Mouse (Mus musculus): ENCODE data around the gene Otos. TPM values are rescaled to one million over a fixed set of nuclear protein-coding genes. Genes with fewer than 3 reads are reported as not detected.

The Otos gene
- polyA plus RNA-seq, 2 experiments: 0.10 to 0.18 TPM

DNA sequence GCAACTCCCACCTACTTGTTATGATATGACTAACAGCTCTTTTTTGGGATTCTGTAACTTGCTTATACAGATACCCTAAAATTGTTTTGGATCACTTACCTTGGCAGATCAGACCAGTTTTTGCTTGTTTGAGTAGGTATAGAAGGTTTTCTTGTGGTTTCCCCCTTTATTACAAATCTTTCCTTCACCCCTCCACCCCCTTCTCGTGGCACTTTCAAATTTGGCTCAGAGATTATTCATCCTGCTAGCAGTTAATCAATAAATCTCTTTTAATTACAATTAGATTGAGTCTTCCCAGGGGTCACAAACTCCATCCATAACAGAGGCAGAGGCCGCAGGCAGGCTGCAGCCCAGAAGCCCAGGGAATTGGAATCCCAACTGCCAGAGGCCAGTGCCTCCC, 31.2 kb downstream of the Otos start, which contains the start of gene Olfr12:
TSS of gene Olfr12 (plus strand) at position 301 of the 400 bp plus-strand sequence.
- DNase-seq (ENCODE audit: low read depth in 3 of 3, low spot score in 3 of 3) (no peak), ATAC-seq (ENCODE audit: insufficient read depth) (no peak)

DNA sequence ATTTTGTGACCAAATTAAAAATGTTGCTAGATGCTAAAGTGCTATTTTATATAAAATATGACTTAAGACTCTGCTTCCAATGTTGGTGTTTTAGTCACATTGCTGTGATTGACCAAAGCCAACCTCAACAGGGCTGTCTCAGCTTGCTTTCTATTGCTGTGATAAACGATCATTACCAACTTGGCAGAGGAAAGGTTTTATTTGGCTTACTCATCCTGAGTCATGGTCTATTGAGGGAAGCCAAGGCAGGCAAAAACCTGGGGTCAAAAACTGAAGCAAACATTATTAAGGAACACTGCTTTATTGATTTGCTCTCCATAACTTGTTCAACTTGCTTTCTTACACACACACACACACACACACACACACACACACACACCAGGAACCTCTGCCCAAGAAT, 32.6 kb downstream of the Otos start:
- no peaks in the 10 kb centered on the region for H3K4me1 ChIP-seq (replicated peaks; ENCODE audit: control insufficient read depth in 2 of 2, insufficient read depth in 2 of 2, low read length in 1 of 2)
- no peaks in the 10 kb centered on the region for H3K27me3 ChIP-seq (ENCODE audit: control insufficient read depth, insufficient read depth, low read length)
- H3K4me2 ChIP-seq (ENCODE audit: low read depth): no peak overlapping the region
- no peaks in the 10 kb centered on the region for H3K36me3 ChIP-seq (replicated peaks; ENCODE audit: control insufficient read depth, insufficient read depth, low read depth)
- ATAC-seq (ENCODE audit: insufficient read depth) (no peak), DNase-seq (ENCODE audit: low read depth in 3 of 3, low spot score in 3 of 3) (no peak)
- TF ChIP-seq EP300 (IDR thresholded peaks at IDR 0.05; ENCODE audit: low read depth): no peak
- no peak for TF ChIP-seq CTCF (IDR thresholded peaks at IDR 0.05; ENCODE audit: low read depth)
- WGBS (ENCODE audit: insufficient replicate concordance): 26% methylated on average over 1 of the region's 1 CpGs
- no peak overlapping the region for H3K9ac ChIP-seq (replicated peaks)
- H3K27ac ChIP-seq: no peak overlapping the region
- no peak overlapping the region for H3K4me3 ChIP-seq (ENCODE audit: insufficient read depth in 1 of 2, low read depth in 2 of 2, low read length in 2 of 2)
- H3K9me3 ChIP-seq (ENCODE audit: control insufficient read depth, low read length): no peaks in the 10 kb centered on the region

More for the DNA sequence above, 31.2 kb downstream of the Otos start, which contains the start of gene Olfr12:
- TF ChIP-seq EP300 (IDR thresholded peaks at IDR 0.05; ENCODE audit: low read depth) (no peak), CTCF (IDR thresholded peaks at IDR 0.05; ENCODE audit: low read depth) (no peak)
- H3K4me1 ChIP-seq (replicated peaks; ENCODE audit: control insufficient read depth in 2 of 2, insufficient read depth in 2 of 2, low read length in 1 of 2): no peaks in the 10 kb centered on the region
- H3K4me2 ChIP-seq (ENCODE audit: low read depth): no peak within 1 kb of the TSS
- no peak within 1 kb of the TSS for H3K27ac ChIP-seq
- H3K9ac ChIP-seq (replicated peaks): no peak within 1 kb of the TSS
- H3K36me3 ChIP-seq (replicated peaks; ENCODE audit: control insufficient read depth, insufficient read depth, low read depth): no peaks in the 10 kb centered on the region
- WGBS (ENCODE audit: insufficient replicate concordance): 45% methylated on average over 2 of the region's 2 CpGs
- H3K27me3 ChIP-seq (ENCODE audit: control insufficient read depth, insufficient read depth, low read length): no peaks in the 10 kb centered on the region
- no peaks in the 10 kb centered on the region for H3K9me3 ChIP-seq (ENCODE audit: control insufficient read depth, low read length)
- no peak within 1 kb of the TSS for H3K4me3 ChIP-seq (ENCODE audit: insufficient read depth in 1 of 2, low read depth in 2 of 2, low read length in 2 of 2)

DNA sequence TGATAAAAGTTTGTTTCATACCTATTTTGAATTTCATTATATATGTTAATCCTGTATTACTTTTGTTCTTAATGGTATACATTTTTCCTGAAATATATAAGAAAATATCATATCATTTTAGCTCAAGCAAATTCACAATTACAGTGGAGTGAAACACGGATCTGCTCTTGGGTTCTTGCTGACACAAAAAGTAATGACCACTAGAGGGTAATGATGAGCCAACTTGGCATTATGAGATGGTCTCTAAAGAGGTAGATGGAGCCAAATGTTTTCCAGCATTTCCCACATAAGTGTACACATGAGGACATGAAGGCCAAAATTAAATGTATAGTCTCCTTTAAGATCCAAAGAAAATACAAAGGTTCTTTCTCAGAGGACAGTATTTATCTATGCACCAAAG, 34.1 kb downstream of the Otos start:
- H3K4me2 ChIP-seq (ENCODE audit: low read depth): no peak overlapping the region
- H3K4me3 ChIP-seq (ENCODE audit: insufficient read depth in 1 of 2, low read depth in 2 of 2, low read length in 2 of 2): no peak overlapping the region
- no peak overlapping the region for H3K9ac ChIP-seq (replicated peaks)
- DNase-seq (ENCODE audit: low read depth in 3 of 3, low spot score in 3 of 3): no peak
- peak; percentile 23; the same call in 1 of the 2 replicates for TF ChIP-seq CTCF (IDR thresholded peaks at IDR 0.05; ENCODE audit: low read depth)
- TF ChIP-seq EP300 (IDR thresholded peaks at IDR 0.05; ENCODE audit: low read depth): no peak
- no peak overlapping the region for H3K27ac ChIP-seq
- no peaks in the 10 kb centered on the region for H3K36me3 ChIP-seq (replicated peaks; ENCODE audit: control insufficient read depth, insufficient read depth, low read depth)
- H3K9me3 ChIP-seq (ENCODE audit: control insufficient read depth, low read length): no peaks in the 10 kb centered on the region
- no peak for ATAC-seq (ENCODE audit: insufficient read depth)
- 4% methylated on average over 1 of the region's 1 CpGs for WGBS (ENCODE audit: insufficient replicate concordance)
- no peaks in the 10 kb centered on the region for H3K27me3 ChIP-seq (ENCODE audit: control insufficient read depth, insufficient read depth, low read length)
- H3K4me1 ChIP-seq (replicated peaks; ENCODE audit: control insufficient read depth in 2 of 2, insufficient read depth in 2 of 2, low read length in 1 of 2): no peaks in the 10 kb centered on the region

DNA sequence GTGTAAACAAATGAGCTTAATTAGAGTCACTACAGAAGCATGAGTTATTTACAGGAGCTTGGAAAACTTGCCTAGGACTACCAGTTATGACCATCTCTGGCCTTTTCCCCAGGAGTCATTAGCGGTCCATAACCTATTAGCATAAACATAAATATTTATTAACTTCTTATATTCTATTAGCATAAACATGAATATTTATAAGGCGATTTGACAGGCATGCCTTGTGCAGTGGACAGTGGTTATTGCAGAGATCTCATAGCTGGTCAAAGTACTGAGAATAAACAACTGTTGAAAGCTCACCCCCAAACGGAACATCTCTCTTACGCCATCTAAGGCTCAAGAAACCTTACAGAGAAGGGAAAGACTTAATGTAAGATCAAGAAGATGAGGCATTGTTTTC, 35.5 kb downstream of the Otos start:
- H3K9ac ChIP-seq (replicated peaks): no peak overlapping the region
- no peaks in the 10 kb centered on the region for H3K27me3 ChIP-seq (ENCODE audit: control insufficient read depth, insufficient read depth, low read length)
- no peak for DNase-seq (ENCODE audit: low read depth in 3 of 3, low spot score in 3 of 3)
- no peak overlapping the region for H3K27ac ChIP-seq
- no peaks in the 10 kb centered on the region for H3K36me3 ChIP-seq (replicated peaks; ENCODE audit: control insufficient read depth, insufficient read depth, low read depth)
- WGBS (ENCODE audit: insufficient replicate concordance): 38% methylated on average over 4 of the region's 4 CpGs
- H3K4me1 ChIP-seq (replicated peaks; ENCODE audit: control insufficient read depth in 2 of 2, insufficient read depth in 2 of 2, low read length in 1 of 2): no peaks in the 10 kb centered on the region
- H3K4me3 ChIP-seq (ENCODE audit: insufficient read depth in 1 of 2, low read depth in 2 of 2, low read length in 2 of 2): no peak overlapping the region
- TF ChIP-seq EP300 (IDR thresholded peaks at IDR 0.05; ENCODE audit: low read depth) (no peak), CTCF (IDR thresholded peaks at IDR 0.05; ENCODE audit: low read depth) (no peak)
- H3K4me2 ChIP-seq (ENCODE audit: low read depth): no peak overlapping the region
- no peak for ATAC-seq (ENCODE audit: insufficient read depth)
- no peaks in the 10 kb centered on the region for H3K9me3 ChIP-seq (ENCODE audit: control insufficient read depth, low read length)

GRCm38 (mm10) chr1:92611008-92611407, 37.6 kb downstream of the Otos start:
- no peaks in the 10 kb centered on the region for H3K36me3 ChIP-seq (replicated peaks; ENCODE audit: control insufficient read depth, insufficient read depth, low read depth)
- DNase-seq (ENCODE audit: low read depth in 3 of 3, low spot score in 3 of 3): peak in 1 of 3 experiments; percentile 2
- H3K27ac ChIP-seq: no peak overlapping the region
- H3K4me2 ChIP-seq (ENCODE audit: low read depth): no peak overlapping the region
- no peaks in the 10 kb centered on the region for H3K4me1 ChIP-seq (replicated peaks; ENCODE audit: control insufficient read depth in 2 of 2, insufficient read depth in 2 of 2, low read length in 1 of 2)
- 5% methylated on average over 5 of the region's 5 CpGs for WGBS (ENCODE audit: insufficient replicate concordance)
- no peak overlapping the region for H3K4me3 ChIP-seq (ENCODE audit: insufficient read depth in 1 of 2, low read depth in 2 of 2, low read length in 2 of 2)
- H3K27me3 ChIP-seq (ENCODE audit: control insufficient read depth, insufficient read depth, low read length): no peaks in the 10 kb centered on the region
- no peaks in the 10 kb centered on the region for H3K9me3 ChIP-seq (ENCODE audit: control insufficient read depth, low read length)
- TF ChIP-seq EP300 (IDR thresholded peaks at IDR 0.05; ENCODE audit: low read depth) (no peak), CTCF (IDR thresholded peaks at IDR 0.05; ENCODE audit: low read depth) (peak; percentile 78)
- no peak for ATAC-seq (ENCODE audit: insufficient read depth)
- H3K9ac ChIP-seq (replicated peaks): no peak overlapping the region
